Mouse (Mus musculus) MEL (cell line): ENCODE measurements at regions not wholly inside any gene's neighbourhood (a gene's known extent, or its start where the extent isn't known, plus 50 kb on each side); places are given as distances from the start of the nearest gene placed in this dataset.

ENCODE experiments used
- CHD1 ChIP-seq: IDR thresholded peaks from 2 replicates; pipeline ENCODE4 v1.6.1; 2012; ENCODE audit warnings: low read depth, mild to moderate bottlenecking, inconsistent platforms, low read length, improper control_type of control experiment
- CTCF ChIP-seq, 3 experiments: IDR thresholded peaks in 2 of 3; conservative IDR thresholded peaks in 1 of 3; 2 replicates each; pipeline ENCODE4 v1.5.1; 2011 to 2012; ENCODE audit warnings: low read length in 3 of 3, low read depth in 2 of 3, mild to moderate bottlenecking in 2 of 3, improper control_type of control experiment in 1 of 3, inconsistent platforms in 1 of 3, mixed read lengths in 1 of 3, moderate library complexity in 1 of 3; ENCODE audit not compliant: control insufficient read depth in 1 of 3, insufficient read depth in 1 of 3, poor library complexity in 1 of 3, severe bottlenecking in 1 of 3
- GATA1 ChIP-seq: IDR thresholded peaks from 2 replicates; pipeline ENCODE4 v1.6.1; 2011; ENCODE audit warnings: low read depth, low read length, improper control_type of control experiment
- KAT2A ChIP-seq: conservative IDR thresholded peaks from 2 replicates; pipeline ENCODE4 v1.6.1; 2012; ENCODE audit warnings: low read depth, low read length, improper control_type of control experiment, inconsistent platforms
- POLR2A ChIP-seq, 2 experiments: IDR thresholded peaks; 2 replicates each; pipeline ENCODE4 v1.6.1; 2011 to 2012; ENCODE audit warnings: low read length in 2 of 2, mild to moderate bottlenecking in 2 of 2, control low read depth in 1 of 2, improper control_type of control experiment in 1 of 2, low read depth in 1 of 2, moderate library complexity in 1 of 2; ENCODE audit not compliant: control insufficient read depth in 1 of 2, insufficient read depth in 1 of 2, poor library complexity in 1 of 2
- POLR2AphosphoS5 ChIP-seq: IDR thresholded peaks from 2 replicates; pipeline ENCODE4 v1.6.1; 2012; ENCODE audit warnings: low read depth, borderline replicate concordance, mild to moderate bottlenecking, inconsistent platforms, low read length, moderate library complexity, mixed read lengths
- USF2 ChIP-seq, 2 experiments: IDR thresholded peaks; 2 replicates each; pipeline ENCODE4 v1.6.1; 2011 to 2012; ENCODE audit warnings: improper control_type of control experiment in 2 of 2, low read length in 2 of 2, borderline replicate concordance in 1 of 2, inconsistent platforms in 1 of 2, low read depth in 1 of 2, mild to moderate bottlenecking in 1 of 2; ENCODE audit not compliant: insufficient read depth in 1 of 2
- ZKSCAN1 ChIP-seq: IDR thresholded peaks from 2 replicates; pipeline ENCODE4 v1.6.1; 2012; ENCODE audit warnings: low read depth, mild to moderate bottlenecking, inconsistent platforms, low read length, improper control_type of control experiment, moderate library complexity
- ZMIZ1 ChIP-seq: IDR thresholded peaks from 2 replicates; pipeline ENCODE4 v1.6.1; 2012; ENCODE audit warnings: low read depth, mild to moderate bottlenecking, inconsistent platforms, low read length, improper control_type of control experiment, moderate library complexity

- TF ChIP-seq KAT2A (no peak), CTCF (IDR thresholded peaks at IDR 0.05 in 2 of 3, conservative IDR thresholded peaks at IDR 0.05 in 1 of 3; ENCODE audit: control insufficient read depth in 1 of 3, insufficient read depth in 1 of 3, low read depth in 2 of 3, low read length in 3 of 3, poor library complexity in 1 of 3, severe bottlenecking in 1 of 3) (no peak), ZMIZ1 (no peak), POLR2A (IDR thresholded peaks at IDR 0.05; ENCODE audit: control insufficient read depth in 1 of 2, insufficient read depth in 1 of 2, low read depth in 1 of 2, low read length in 2 of 2, poor library complexity in 1 of 2) (no peak), GATA1 (no peak), ZKSCAN1 (no peak), CHD1 (no peak), POLR2AphosphoS5 (no peak), USF2 (IDR thresholded peaks at IDR 0.05; ENCODE audit: borderline replicate concordance in 1 of 2, insufficient read depth in 1 of 2, low read depth in 1 of 2, low read length in 2 of 2) (no peak)
Measured at GRCm38 (mm10) chr5:133189798-133190571, 646.8 kb upstream of the Auts2 start.
